Mouse (Mus musculus): ENCODE data around the gene Tstd3. TPM values are rescaled to one million over a fixed set of nuclear protein-coding genes. Genes with fewer than 3 reads are reported as not detected.

Tstd3 gene
- 9.4 and 13.4 TPM in 2 replicates for polyA plus RNA-seq (2012; rRNA removed)

GRCm38 (mm10) chr4:21766863-21767304 lies at the start of gene Tstd3, which contains the start of gene Usp45:
Gene Tstd3, minus strand, starts transcription at chr4:21767212.
Gene Usp45, plus strand, starts transcription at chr4:21767156.
- DNase-seq (ENCODE audit: low read depth), result peak; percentile 92
- TF ChIP-seq CTCF (IDR thresholded peaks at IDR 0.05; ENCODE audit: borderline replicate concordance, extremely low read depth, insufficient read depth, insufficient read length) (peak; percentile 87), POLR2A (IDR thresholded peaks at IDR 0.05; ENCODE audit: borderline replicate concordance, extremely low read depth, insufficient read depth, insufficient read length, poor library complexity, severe bottlenecking) (peak; percentile 28; the same call in 1 of the 2 replicates)

GRCm38 (mm10) chr4:21814029-21814428 lies 47.0 kb upstream of the Tstd3 start:
- peak; percentile 73; the same call in 1 of the 2 replicates for TF ChIP-seq CTCF (IDR thresholded peaks at IDR 0.05; ENCODE audit: borderline replicate concordance, extremely low read depth, insufficient read depth, insufficient read length)
- TF ChIP-seq POLR2A (IDR thresholded peaks at IDR 0.05; ENCODE audit: borderline replicate concordance, extremely low read depth, insufficient read depth, insufficient read length, poor library complexity, severe bottlenecking), result no peak
- peak; percentile 91 for DNase-seq (ENCODE audit: low read depth)

GRCm38 (mm10) chr4:21812635-21813034 lies 45.6 kb upstream of the Tstd3 start:
- TF ChIP-seq POLR2A (IDR thresholded peaks at IDR 0.05; ENCODE audit: borderline replicate concordance, extremely low read depth, insufficient read depth, insufficient read length, poor library complexity, severe bottlenecking) (no peak), CTCF (IDR thresholded peaks at IDR 0.05; ENCODE audit: borderline replicate concordance, extremely low read depth, insufficient read depth, insufficient read length) (no peak)

GRCm38 (mm10) chr4:21810608-21811007 lies 43.6 kb upstream of the Tstd3 start:
- TF ChIP-seq POLR2A (IDR thresholded peaks at IDR 0.05; ENCODE audit: borderline replicate concordance, extremely low read depth, insufficient read depth, insufficient read length, poor library complexity, severe bottlenecking) (no peak), CTCF (IDR thresholded peaks at IDR 0.05; ENCODE audit: borderline replicate concordance, extremely low read depth, insufficient read depth, insufficient read length) (no peak)
- DNase-seq (ENCODE audit: low read depth), result no peak

More at GRCm38 (mm10) chr4:21812635-21813034, 45.6 kb upstream of the Tstd3 start:
- no peak for DNase-seq (ENCODE audit: low read depth)

GRCm38 (mm10) chr4:21807204-21807603 lies 40.2 kb upstream of the Tstd3 start:
- DNase-seq (ENCODE audit: low read depth), result peak; percentile 7
- TF ChIP-seq POLR2A (IDR thresholded peaks at IDR 0.05; ENCODE audit: borderline replicate concordance, extremely low read depth, insufficient read depth, insufficient read length, poor library complexity, severe bottlenecking), result no peak
- TF ChIP-seq CTCF (IDR thresholded peaks at IDR 0.05; ENCODE audit: borderline replicate concordance, extremely low read depth, insufficient read depth, insufficient read length), result no peak

GRCm38 (mm10) chr4:21801620-21802019 lies 34.6 kb upstream of the Tstd3 start:
- no peak for TF ChIP-seq CTCF (IDR thresholded peaks at IDR 0.05; ENCODE audit: borderline replicate concordance, extremely low read depth, insufficient read depth, insufficient read length)
- no peak for TF ChIP-seq POLR2A (IDR thresholded peaks at IDR 0.05; ENCODE audit: borderline replicate concordance, extremely low read depth, insufficient read depth, insufficient read length, poor library complexity, severe bottlenecking)

GRCm38 (mm10) chr4:21801013-21801412 lies 34.0 kb upstream of the Tstd3 start:
- TF ChIP-seq CTCF (IDR thresholded peaks at IDR 0.05; ENCODE audit: borderline replicate concordance, extremely low read depth, insufficient read depth, insufficient read length), result no peak
- no peak for TF ChIP-seq POLR2A (IDR thresholded peaks at IDR 0.05; ENCODE audit: borderline replicate concordance, extremely low read depth, insufficient read depth, insufficient read length, poor library complexity, severe bottlenecking)
- DNase-seq (ENCODE audit: low read depth), result no peak

More at GRCm38 (mm10) chr4:21801620-21802019, 34.6 kb upstream of the Tstd3 start:
- no peak for DNase-seq (ENCODE audit: low read depth)

GRCm38 (mm10) chr4:21793631-21794030 lies 26.6 kb upstream of the Tstd3 start:
- DNase-seq (ENCODE audit: low read depth), result peak; percentile 70
- TF ChIP-seq CTCF (IDR thresholded peaks at IDR 0.05; ENCODE audit: borderline replicate concordance, extremely low read depth, insufficient read depth, insufficient read length) (no peak), POLR2A (IDR thresholded peaks at IDR 0.05; ENCODE audit: borderline replicate concordance, extremely low read depth, insufficient read depth, insufficient read length, poor library complexity, severe bottlenecking) (no peak)

GRCm38 (mm10) chr4:21789836-21790235 lies 22.8 kb upstream of the Tstd3 start:
- TF ChIP-seq POLR2A (IDR thresholded peaks at IDR 0.05; ENCODE audit: borderline replicate concordance, extremely low read depth, insufficient read depth, insufficient read length, poor library complexity, severe bottlenecking) (no peak), CTCF (IDR thresholded peaks at IDR 0.05; ENCODE audit: borderline replicate concordance, extremely low read depth, insufficient read depth, insufficient read length) (no peak)
- DNase-seq (ENCODE audit: low read depth), result no peak

- no peak for TF ChIP-seq POLR2A (IDR thresholded peaks at IDR 0.05; ENCODE audit: borderline replicate concordance, extremely low read depth, insufficient read depth, insufficient read length, poor library complexity, severe bottlenecking)
- no peak for DNase-seq (ENCODE audit: low read depth)
These were observed 21.9 kb upstream of the Tstd3 start for GRCm38 (mm10) chr4:21788903-21789302.

GRCm38 (mm10) chr4:21786268-21786667 lies 19.3 kb upstream of the Tstd3 start:
- no peak for DNase-seq (ENCODE audit: low read depth)
- no peak for TF ChIP-seq POLR2A (IDR thresholded peaks at IDR 0.05; ENCODE audit: borderline replicate concordance, extremely low read depth, insufficient read depth, insufficient read length, poor library complexity, severe bottlenecking)
- TF ChIP-seq CTCF (IDR thresholded peaks at IDR 0.05; ENCODE audit: borderline replicate concordance, extremely low read depth, insufficient read depth, insufficient read length), result no peak
